14 mouse cellular contexts compared by ENCODE assay signal in the genomic region with DNA sequence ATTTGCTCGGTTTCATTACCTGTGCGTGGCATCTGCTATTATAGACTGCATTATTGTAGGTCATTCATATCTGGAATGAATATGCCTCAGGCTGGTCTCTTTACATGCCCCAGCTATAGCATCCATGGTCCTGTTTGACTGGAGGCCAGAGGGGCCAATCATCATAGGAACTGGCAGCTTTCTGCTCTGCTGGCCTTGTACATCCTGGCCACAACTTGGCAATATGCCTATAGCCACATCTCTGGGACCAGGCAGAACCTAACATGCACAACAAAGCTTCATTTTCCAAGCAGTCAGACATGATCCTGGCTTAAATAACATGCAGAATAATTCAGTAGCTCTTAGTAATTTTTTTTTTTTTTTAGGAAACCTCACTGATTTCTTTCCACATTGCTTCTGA.
"Had no signal": no experiment of that assay in that cellular context is flagged by ENCODE, and none has a peak within 500 bp of the region (broad histone marks: within the 10 kb centered on the region; RNA-seq: fewer than 3 reads in every experiment).

No protein-coding gene starts in this region.

- H3K4me3 ChIP-seq: limb, embryonic 13.5 days; midbrain, embryonic 12.5 days; myocyte had no signal

- H3K27ac ChIP-seq: kidney, postnatal 0 days; limb, embryonic 13.5 days; liver, embryonic 14.5 days; midbrain, embryonic 12.5 days had no signal

- H3K4me2 ChIP-seq: limb, embryonic 13.5 days; midbrain, embryonic 12.5 days had no signal

- H3K27me3 ChIP-seq: limb, embryonic 13.5 days; midbrain, embryonic 12.5 days had no signal

- DNase-seq: kidney, adult 9 months; kidney, postnatal 36 days; layer of hippocampus, adult 9-11 months; layer of hippocampus, postnatal 36 days; lung, adult 18-20 months; right cerebral cortex, postnatal 4 days; spleen, adult 18-20 months; thymus, adult 18-20 months; thymus, postnatal 14 days had no signal

- H3K9me3 ChIP-seq: limb, embryonic 13.5 days; midbrain, embryonic 12.5 days had no signal

- H3K36me3 ChIP-seq: limb, embryonic 13.5 days; midbrain, embryonic 12.5 days had no signal

- H3K4me1 ChIP-seq: limb, embryonic 13.5 days; midbrain, embryonic 12.5 days had no signal

- H3K9ac ChIP-seq: limb, embryonic 13.5 days; liver, embryonic 14.5 days; midbrain, embryonic 12.5 days had no signal
